Mouse (Mus musculus) kidney, postnatal 4 days (tissue): ENCODE measurements at regions not wholly inside any gene's neighbourhood (a gene's known extent, or its start where the extent isn't known, plus 50 kb on each side); places are given as distances from the start of the nearest gene placed in this dataset.

Experiments used
- DNase-seq, 2 experiments: peaks; one replicate each; pipeline ENCODE4 v3.0.0; 2021; ENCODE audit warnings: mixed read lengths in 2 of 2

GRCm38 (mm10) chr10:99599142-99600120 lies 160.0 kb downstream of the Csl start:
- DNase-seq: peak in 1 of 2 experiments; percentile 17

GRCm38 (mm10) chr10:99602331-99602730 lies 157.1 kb downstream of the Csl start:
- no peak for DNase-seq

- no peak for DNase-seq
Observed at GRCm38 (mm10) chr10:99604172-99604571, 155.3 kb downstream of the Csl start.

GRCm38 (mm10) chr10:99608477-99608876 lies 151.0 kb downstream of the Csl start:
- no peak for DNase-seq

- DNase-seq: no peak
Observed at GRCm38 (mm10) chr10:99609420-99609819, 150.0 kb downstream of the Csl start.

- DNase-seq: no peak
Observed at GRCm38 (mm10) chr10:99610890-99611289, 148.6 kb downstream of the Csl start.

GRCm38 (mm10) chr10:99614392-99615249 lies 144.8 kb downstream of the Csl start:
- no peak for DNase-seq

GRCm38 (mm10) chr10:99615371-99615770 lies 144.1 kb downstream of the Csl start:
- no peak for DNase-seq

- peak; percentile 94 for DNase-seq
Observed at GRCm38 (mm10) chr10:99615779-99616178, 143.7 kb downstream of the Csl start.

- no peak for DNase-seq
Observed at GRCm38 (mm10) chr10:99617623-99618022, 141.8 kb downstream of the Csl start.

GRCm38 (mm10) chr10:99619421-99620151 lies 139.9 kb downstream of the Csl start:
- DNase-seq: peak; percentile 86 to 88

- DNase-seq: no peak
Observed at GRCm38 (mm10) chr10:99620489-99620888, 139.0 kb downstream of the Csl start.

- no peak for DNase-seq
Observed at GRCm38 (mm10) chr10:99627355-99627754, 132.1 kb downstream of the Csl start.

- no peak for DNase-seq
Observed at GRCm38 (mm10) chr10:99632250-99632985, 127.0 kb downstream of the Csl start.

- no peak for DNase-seq
Observed at GRCm38 (mm10) chr10:99635796-99636195, 123.7 kb downstream of the Csl start.

- DNase-seq: no peak
Observed at GRCm38 (mm10) chr10:99639022-99639421, 120.4 kb downstream of the Csl start.

GRCm38 (mm10) chr10:99639469-99639868 lies 120.0 kb downstream of the Csl start:
- peak; percentile 6 to 24 for DNase-seq

- peak; percentile 78 to 85 for DNase-seq
Observed at GRCm38 (mm10) chr10:99641784-99642183, 117.7 kb downstream of the Csl start.

- no peak for DNase-seq
Observed at GRCm38 (mm10) chr10:99642201-99642827, 117.1 kb downstream of the Csl start.

- DNase-seq: peak; percentile 5 to 15
Observed at GRCm38 (mm10) chr10:99644981-99645380, 114.5 kb downstream of the Csl start.

GRCm38 (mm10) chr10:99652011-99652410 lies 107.4 kb downstream of the Csl start:
- no peak for DNase-seq
